In the genomic region with DNA sequence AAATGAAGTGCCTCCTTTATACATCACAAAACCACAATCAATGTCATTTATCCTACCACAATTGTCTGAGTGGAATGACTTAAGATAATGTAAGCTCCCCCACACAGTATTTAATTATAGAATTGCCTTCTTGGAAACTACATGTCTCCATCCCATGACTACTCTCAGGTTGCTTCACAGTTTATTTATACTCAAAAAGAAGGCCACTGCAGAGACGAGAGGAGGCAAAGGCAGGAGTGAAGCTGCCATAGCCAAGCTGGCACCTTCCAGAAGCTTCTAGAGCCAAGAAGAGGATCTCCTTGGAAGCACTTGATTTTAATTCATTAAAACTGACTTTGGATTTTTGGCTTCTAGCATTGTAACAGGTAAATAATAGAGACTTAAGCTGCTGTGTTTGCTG, we compare ENCODE assay signal across 21 mouse cellular contexts.
"Had no signal": no experiment of that assay in that cellular context is flagged by ENCODE, and none has a peak within 500 bp of the region (broad histone marks: within the 10 kb centered on the region; RNA-seq: fewer than 3 reads in every experiment).

No protein-coding gene starts in this region.

- H3K36me3 ChIP-seq: liver, embryonic 15.5 days; lung, embryonic 15.5 days; midbrain, embryonic 10.5 days; midbrain, embryonic 12.5 days; neural tube, embryonic 13.5 days; neural tube, embryonic 15.5 days; stomach, embryonic 15.5 days had no signal

- H3K4me2 ChIP-seq: liver, embryonic 15.5 days; lung, embryonic 15.5 days; midbrain, embryonic 12.5 days; neural tube, embryonic 13.5 days; neural tube, embryonic 15.5 days; stomach, embryonic 15.5 days had no signal

- H3K4me3 ChIP-seq: liver, embryonic 15.5 days; lung, embryonic 15.5 days; midbrain, embryonic 10.5 days; midbrain, embryonic 12.5 days; neural tube, embryonic 13.5 days; neural tube, embryonic 15.5 days; stomach, embryonic 15.5 days had no signal

- ATAC-seq: liver, postnatal 0 days; lung, postnatal 0 days; midbrain, embryonic 16.5 days had no signal

- DNase-seq: liver, postnatal 0 days; lung, adult 2 months; lung, postnatal 14 days; lung, postnatal 4 days; midbrain, embryonic 14.5 days; retina, postnatal 1 day; right cerebral cortex, adult 18-20 months; right cerebral cortex, postnatal 25 days; right cerebral cortex, postnatal 4 days; thymus, adult 2 months; thymus, postnatal 25 days; thymus, postnatal 4 days had no signal

- H3K27me3 ChIP-seq: liver, embryonic 15.5 days; lung, embryonic 15.5 days; midbrain, embryonic 12.5 days; neural tube, embryonic 13.5 days; neural tube, embryonic 15.5 days; stomach, embryonic 15.5 days had no signal
